Mouse (Mus musculus): ENCODE measurements around the gene Utp14b. TPM values are rescaled to one million over a fixed set of nuclear protein-coding genes. Genes with fewer than 3 reads are reported as not detected.

Gene Utp14b
- 1 to 10 TPM; 3.2 to 5.0 TPM for total RNA-seq (2021)
- long read RNA-seq, experiment 1, full-length matches to known transcripts: 1 of 1 reads
- long read RNA-seq, experiment 1, partial matches to known transcripts: 0 of 1 reads
- long read RNA-seq, experiment 1, other reads (novel, unspliced or antisense): 0 of 1 reads
- long read RNA-seq, experiment 2, full-length matches to known transcripts: 1 of 1 reads
- long read RNA-seq, experiment 2, partial matches to known transcripts: 0 of 1 reads
- long read RNA-seq, experiment 2, other reads (novel, unspliced or antisense): 0 of 1 reads

GRCm38 (mm10) chr1:78657671-78658440 is at the start of gene Utp14b, which contains the start of gene Acsl3:
Gene Utp14b, plus strand, starts transcription at chr1:78658038.
Gene Acsl3, plus strand, starts transcription at chr1:78657825.
- peak; percentile 98 to 99 for DNase-seq (ENCODE audit: low spot score in 2 of 2)

- no peak for DNase-seq (ENCODE audit: low spot score in 2 of 2)
Measured at GRCm38 (mm10) chr1:78609134-78609907, 48.5 kb upstream of the Utp14b start.

- DNase-seq (ENCODE audit: low spot score in 2 of 2): no peak
Measured at GRCm38 (mm10) chr1:78611039-78611438, 46.8 kb upstream of the Utp14b start.

GRCm38 (mm10) chr1:78612959-78613358 is 44.9 kb upstream of the Utp14b start:
- no peak for DNase-seq (ENCODE audit: low spot score in 2 of 2)

- DNase-seq (ENCODE audit: low spot score in 2 of 2): no peak
Measured at GRCm38 (mm10) chr1:78624352-78624751, 33.5 kb upstream of the Utp14b start.

GRCm38 (mm10) chr1:78634486-78634885 is 23.4 kb upstream of the Utp14b start:
- no peak for DNase-seq (ENCODE audit: low spot score in 2 of 2)

GRCm38 (mm10) chr1:78640871-78641270 is 17.0 kb upstream of the Utp14b start:
- DNase-seq (ENCODE audit: low spot score in 2 of 2): no peak

- DNase-seq (ENCODE audit: low spot score in 2 of 2): no peak
Measured at GRCm38 (mm10) chr1:78641791-78642190, 16.0 kb upstream of the Utp14b start.

GRCm38 (mm10) chr1:78642197-78642596 is 15.6 kb upstream of the Utp14b start:
- DNase-seq (ENCODE audit: low spot score in 2 of 2): no peak

- no peak for DNase-seq (ENCODE audit: low spot score in 2 of 2)
Measured at GRCm38 (mm10) chr1:78647317-78647885, 10.4 kb upstream of the Utp14b start.

- DNase-seq (ENCODE audit: low spot score in 2 of 2): no peak
Measured at GRCm38 (mm10) chr1:78649269-78650061, 8.4 kb upstream of the Utp14b start.

GRCm38 (mm10) chr1:78656472-78656871 is 1.4 kb upstream of the Utp14b start:
- peak; percentile 27 to 30 for DNase-seq (ENCODE audit: low spot score in 2 of 2)

GRCm38 (mm10) chr1:78657021-78657629 is 713 bp upstream of the Utp14b start:
- DNase-seq (ENCODE audit: low spot score in 2 of 2): no peak

- DNase-seq (ENCODE audit: low spot score in 2 of 2): peak in 1 of 2 experiments; percentile 6
Measured at GRCm38 (mm10) chr1:78658441-78659269, 817 bp downstream of the Utp14b start.

GRCm38 (mm10) chr1:78659270-78659823 is 1.5 kb downstream of the Utp14b start:
- no peak for DNase-seq (ENCODE audit: low spot score in 2 of 2)

- no peak for DNase-seq (ENCODE audit: low spot score in 2 of 2)
Measured at GRCm38 (mm10) chr1:78664326-78664725, 6.5 kb downstream of the Utp14b start.

GRCm38 (mm10) chr1:78665954-78666499 is 8.2 kb downstream of the Utp14b start:
- no peak for DNase-seq (ENCODE audit: low spot score in 2 of 2)

- DNase-seq (ENCODE audit: low spot score in 2 of 2): no peak
Measured at GRCm38 (mm10) chr1:78666585-78666984, 8.7 kb downstream of the Utp14b start.
